Mouse (Mus musculus) adipose tissue, adult 10 weeks (tissue): ENCODE data around the gene Mrpl55. TPM values are rescaled to one million over a fixed set of nuclear protein-coding genes. Genes with fewer than 3 reads are reported as not detected.

ENCODE experiments used
- polyA plus RNA-seq: library from polyadenylated mRNA; stranded (reverse); fragments of 350-450 nt; fragmentation: Illumina TruSeq; extraction: RNeasy Lipid Tissue Mini Kit (QIAGEN cat#74804); gene quantifications from one replicate; pipeline ENCODE4 v1.2.3, GENCODE M21; 2014; ENCODE audit warnings: low read depth, low replicate concordance

The Mrpl55 gene
- polyA plus RNA-seq: 44.6 TPM

DNA sequence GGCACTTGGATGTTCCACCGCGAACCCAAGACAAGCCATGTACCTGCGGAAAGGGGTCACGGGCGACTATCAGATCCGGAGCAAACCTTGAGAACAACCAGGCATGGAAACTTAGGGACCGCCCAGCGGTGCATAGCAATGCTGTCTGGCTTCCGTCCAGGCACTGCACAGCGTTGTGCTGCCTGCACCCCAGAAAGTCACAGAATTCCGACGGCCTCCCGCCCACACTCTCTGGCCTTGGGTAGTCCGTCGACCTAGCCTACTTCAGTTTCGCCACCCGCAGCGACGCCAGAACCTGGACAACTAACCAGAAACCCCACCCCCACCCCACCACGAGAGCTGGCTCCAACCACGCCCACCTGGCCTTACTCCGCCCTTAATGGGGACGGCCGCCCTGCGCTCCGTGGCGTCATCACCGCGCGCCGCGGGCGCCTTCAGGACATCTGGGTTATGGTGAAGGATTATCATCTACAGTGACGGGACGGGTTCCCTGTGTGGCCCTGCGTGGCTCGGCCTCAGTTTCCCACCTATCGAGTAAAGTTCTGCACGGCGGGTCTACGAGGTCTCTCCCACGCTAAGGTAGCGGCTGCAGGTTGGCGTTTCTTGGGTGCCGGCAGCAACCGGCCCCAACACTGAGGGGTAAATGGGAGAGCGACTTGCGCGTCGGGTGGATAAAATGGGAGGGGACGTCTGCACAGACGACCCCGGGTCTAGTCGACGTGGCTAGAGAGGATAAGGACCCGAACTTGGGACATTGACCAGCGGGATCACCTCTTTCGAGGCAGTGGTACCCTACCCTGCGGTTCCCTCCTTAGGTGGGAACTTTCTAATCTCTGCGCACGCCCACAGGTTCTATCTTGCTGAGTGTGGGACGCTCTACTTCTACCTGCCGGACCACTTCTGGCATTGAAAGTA, at the start of gene Mrpl55:
Gene Mrpl55, plus strand, starts transcription at position 406 of the 915 bp plus-strand sequence.

DNA sequence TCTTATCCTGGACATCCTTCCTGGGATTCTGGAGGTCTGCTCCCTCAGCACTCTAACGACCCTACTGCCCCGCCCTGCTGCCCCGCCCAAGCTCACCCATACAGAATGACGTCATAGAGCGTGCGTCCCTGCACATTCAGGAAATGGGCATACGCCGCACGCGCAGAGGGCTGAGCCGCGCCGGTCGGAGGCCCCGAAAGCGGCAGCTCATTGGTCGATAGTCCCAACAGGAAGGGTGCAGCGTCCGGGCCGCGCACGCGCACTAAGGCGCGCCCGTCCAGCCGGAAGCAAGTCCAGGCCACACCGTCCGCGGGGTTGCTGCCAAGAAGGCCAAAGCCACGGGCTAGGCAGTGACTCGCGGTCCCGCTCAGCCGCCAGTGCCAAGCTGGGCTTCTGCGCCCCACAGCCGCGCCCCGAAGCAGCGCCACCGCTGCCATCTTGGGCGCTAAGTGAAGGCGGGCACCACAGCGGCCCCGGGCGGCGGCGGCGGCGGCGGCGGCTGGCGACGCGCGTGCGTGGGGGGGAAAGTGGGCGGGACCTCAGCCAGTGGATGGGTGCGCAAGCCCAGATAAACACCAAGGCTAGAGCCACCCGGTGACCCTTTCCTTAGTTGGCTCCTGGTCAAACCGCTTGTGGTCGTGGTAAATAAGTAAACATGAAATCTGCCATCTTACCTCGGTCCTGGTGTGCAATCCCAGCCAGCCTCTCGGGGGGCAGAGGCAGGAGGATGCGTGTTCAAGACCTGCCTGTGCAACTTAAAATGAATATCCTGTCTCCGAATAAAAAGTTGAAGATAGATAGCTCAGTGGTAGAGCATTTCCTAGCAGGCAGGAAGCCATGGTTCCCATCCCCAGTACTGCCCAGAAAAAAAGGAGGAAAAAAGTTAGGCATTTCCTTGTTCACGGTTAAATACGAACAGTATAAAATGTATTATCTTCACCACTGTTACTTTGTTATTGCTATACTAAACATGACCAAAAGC, 38.7 kb upstream of the Mrpl55 start, which contains the start of gene Iba57:
Gene Iba57, minus strand, starts transcription at position 485 of the 982 bp plus-strand sequence.

DNA sequence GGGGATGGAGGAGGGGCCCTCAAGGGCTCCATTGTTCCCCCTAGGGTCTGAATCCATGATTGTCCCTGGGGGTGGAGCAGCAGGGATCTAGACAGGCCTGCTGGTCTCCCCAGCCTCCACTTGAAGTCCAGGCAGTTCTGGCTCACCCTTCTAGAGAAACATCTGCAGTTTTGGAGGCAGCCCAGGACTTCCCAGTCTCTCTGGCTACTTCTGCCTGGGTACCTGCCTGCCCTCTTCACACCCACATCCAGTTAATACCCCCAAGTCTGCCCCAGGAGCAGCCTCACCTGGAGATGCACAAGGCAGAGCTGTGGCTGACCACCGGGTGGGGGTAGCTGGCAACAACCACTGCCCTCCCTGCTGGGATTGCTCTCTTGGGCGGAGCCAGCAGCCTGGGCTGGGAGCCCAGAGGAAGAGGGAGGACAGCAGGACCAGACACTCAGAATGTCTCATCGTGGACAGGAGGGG, 19.4 kb upstream of the Mrpl55 start, which contains the start of gene Gjc2:
Gene Gjc2, minus strand, starts transcription at position 350 of the 468 bp plus-strand sequence.

DNA sequence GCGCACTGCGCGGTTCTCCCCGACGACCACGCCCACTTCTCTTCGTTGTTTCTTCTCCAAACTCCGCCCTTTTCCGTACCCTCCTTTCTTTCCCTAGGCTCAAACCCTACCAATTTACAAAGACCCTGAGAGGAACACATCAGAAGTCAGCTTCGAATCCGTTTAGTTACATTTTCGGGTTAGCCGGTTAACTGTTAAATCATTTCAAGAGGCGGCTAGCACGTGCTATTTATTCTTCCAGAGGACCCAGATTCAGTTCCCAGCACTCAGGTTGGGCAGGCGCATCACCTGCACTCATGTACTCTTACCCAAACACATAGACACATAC, 10.3 kb upstream of the Mrpl55 start, which contains the start of gene Guk1:
Gene Guk1, minus strand, starts transcription at position 154 of the 328 bp plus-strand sequence.

DNA sequence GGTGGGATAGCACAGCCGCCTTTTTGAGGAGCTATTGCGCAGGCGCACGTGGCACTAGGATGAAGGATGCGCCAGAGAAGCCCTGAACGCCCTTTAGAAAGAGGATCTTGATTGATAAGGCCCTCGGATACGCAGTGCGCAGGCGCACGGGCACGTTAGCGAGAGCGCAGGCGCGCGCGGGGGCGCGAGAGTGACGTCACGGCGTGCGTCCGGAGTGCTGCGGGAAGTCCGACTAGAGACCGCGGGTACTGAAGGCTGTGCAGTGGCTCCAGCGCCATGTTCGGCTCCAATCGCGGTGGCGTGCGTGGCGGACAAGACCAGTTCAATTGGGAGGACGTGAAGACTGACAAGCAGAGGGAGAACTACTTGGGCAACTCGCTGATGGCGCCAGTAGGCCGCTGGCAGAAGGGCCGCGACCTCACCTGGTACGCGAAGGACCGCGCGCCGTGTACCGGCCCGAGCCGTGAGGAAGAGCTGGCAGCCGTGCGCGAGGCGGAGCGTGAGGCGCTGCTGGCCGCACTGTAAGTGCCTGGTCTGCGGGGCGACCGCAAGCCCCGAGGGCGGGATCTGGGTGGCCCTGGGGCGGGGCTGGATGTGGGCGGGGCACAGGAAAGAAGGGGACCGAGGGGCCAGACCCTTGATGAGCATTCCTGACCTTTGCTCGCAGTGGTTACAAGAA, 6.0 kb downstream of the Mrpl55 start, which contains the start of gene 2310033P09Rik:
Gene 2310033P09Rik, plus strand, starts transcription at position 169 of the 679 bp plus-strand sequence.

DNA sequence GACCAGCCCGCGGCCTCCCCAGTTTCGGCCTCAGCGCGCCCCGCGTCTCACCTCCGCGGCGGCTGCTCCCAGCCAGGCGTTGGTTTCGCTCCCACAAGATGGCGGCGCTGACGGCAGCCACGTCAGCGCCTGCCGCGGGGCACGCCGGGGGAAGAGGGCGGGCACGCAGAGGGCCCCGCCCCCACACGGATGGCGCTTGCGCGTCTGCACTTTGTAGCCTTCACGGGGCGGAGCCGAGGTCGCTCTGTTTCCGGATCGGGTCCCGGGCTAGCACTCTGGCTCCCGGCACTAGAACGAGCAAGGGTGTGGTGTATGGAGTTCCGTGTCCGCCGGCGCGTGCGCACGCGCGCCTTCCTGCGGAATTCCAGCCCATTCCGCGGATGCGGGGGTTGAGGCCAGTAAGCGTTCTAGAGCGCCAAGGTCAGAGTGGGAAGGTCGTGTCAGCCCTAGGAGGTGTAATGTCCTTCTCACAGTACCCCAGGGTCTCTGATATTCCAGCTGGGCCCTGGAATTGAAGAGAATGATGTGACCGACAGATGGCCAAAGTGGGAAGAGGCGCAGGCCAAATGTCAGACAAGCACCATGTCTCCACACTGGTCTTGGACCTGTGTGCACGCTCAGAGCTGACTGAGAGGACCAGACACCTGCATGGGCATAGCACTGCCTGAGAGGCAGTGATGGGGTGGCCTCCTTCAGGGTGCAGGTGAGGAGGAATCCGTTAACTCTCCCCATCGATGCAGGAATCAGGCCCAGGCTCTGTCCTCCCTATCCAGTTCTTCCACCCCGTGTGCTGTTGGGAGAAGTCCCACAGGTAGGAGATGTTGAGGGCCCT, 26.1 kb downstream of the Mrpl55 start, which contains the start of gene Arf1:
Gene Arf1, minus strand, starts transcription at position 149 of the 832 bp plus-strand sequence.

Other genes starting within 250 kb of the Mrpl55 start
- 13.9 TPM for gene Hist3h2a, start 247.8 kb upstream of the Mrpl55 start, polyA plus RNA-seq
- gene Trim17, start 247.8 kb upstream of the Mrpl55 start, polyA plus RNA-seq: 2.5 TPM
- 24.7 TPM for gene Trim11, start 224.4 kb upstream of the Mrpl55 start, polyA plus RNA-seq
- 0.27 TPM for gene Obscn, start 66.1 kb upstream of the Mrpl55 start, polyA plus RNA-seq
- 4.8 TPM for gene Iba57, start 38.7 kb upstream of the Mrpl55 start, polyA plus RNA-seq
- gene Gjc2, start 19.3 kb upstream of the Mrpl55 start, polyA plus RNA-seq: 2.7 TPM
- 107 TPM for gene Guk1, start 10.3 kb upstream of the Mrpl55 start, polyA plus RNA-seq
- 26.6 TPM for gene 2310033P09Rik, start 5.8 kb downstream of the Mrpl55 start, polyA plus RNA-seq
- 415 TPM for gene Arf1, start 25.8 kb downstream of the Mrpl55 start, polyA plus RNA-seq
- gene Wnt3a, start 88.3 kb downstream of the Mrpl55 start, polyA plus RNA-seq: 0.31 TPM
- 5.1 TPM for gene Wnt9a, start 104.4 kb downstream of the Mrpl55 start, polyA plus RNA-seq
- not detected for gene Prss38, start 173.2 kb downstream of the Mrpl55 start, polyA plus RNA-seq
- 4.3 TPM for gene Jmjd4, start 247.6 kb downstream of the Mrpl55 start, polyA plus RNA-seq
- 42.6 TPM for gene Snap47, start 248.7 kb downstream of the Mrpl55 start, polyA plus RNA-seq